Mouse (Mus musculus) heart, postnatal 0 days (tissue): ENCODE results near the gene Trmo. TPM values are rescaled to one million over a fixed set of nuclear protein-coding genes. Genes with fewer than 3 reads are reported as not detected.
A peak's percentile ranks its signal among the peaks of the same experiment; 100 is the strongest.

ENCODE experiments used
- ATAC-seq: fragments of 200-750 bp; cut with Nextera tagmentation; 2 replicates; pipeline ENCODE4 v1.8.0; 2017; ENCODE audit warnings: low read depth, moderate number of reproducible peaks, moderate library complexity; ENCODE audit not compliant: insufficient read depth
- DNase-seq: peaks from one replicate; pipeline ENCODE4 v3.0.0-alpha.2; 2016; ENCODE audit warnings: low spot score
- H3K27ac ChIP-seq: fragments of 300-500 bp; sonication (generic); 2 replicates; pipeline ENCODE4 v1.5.1; 2014; ENCODE audit warnings: low read depth, mild to moderate bottlenecking
- H3K27me3 ChIP-seq: fragments of 300-500 bp; sonication (generic); 2 replicates; pipeline ENCODE4 v1.6.1; 2014; ENCODE audit warnings: low read length, mixed read lengths; ENCODE audit not compliant: control insufficient read depth, insufficient read depth
- H3K36me3 ChIP-seq: fragments of 300-500 bp; sonication (generic); replicated peaks from 2 replicates; pipeline ENCODE4 v1.6.1; 2014; ENCODE audit warnings: low read length, mixed read lengths; ENCODE audit not compliant: control insufficient read depth, insufficient read depth
- H3K4me1 ChIP-seq: fragments of 300-500 bp; sonication (generic); 2 replicates; pipeline ENCODE4 v1.6.1; 2014; ENCODE audit warnings: antibody characterized with exemption; ENCODE audit not compliant: control insufficient read depth, insufficient read depth
- H3K4me2 ChIP-seq: fragments of 300-500 bp; sonication (generic); 2 replicates; pipeline ENCODE4 v1.6.1; 2014; ENCODE audit warnings: low read depth, mild to moderate bottlenecking, low read length, moderate library complexity
- H3K4me3 ChIP-seq: fragments of 300-500 bp; sonication (generic); 2 replicates; pipeline ENCODE4 v1.5.1; 2014; ENCODE audit warnings: low read depth, low read length
- H3K9ac ChIP-seq: fragments of 300-500 bp; sonication (generic); replicated peaks from 2 replicates; pipeline ENCODE4 v1.6.1; 2014; ENCODE audit warnings: low read depth, low read length, mixed read lengths
- H3K9me3 ChIP-seq: fragments of 300-500 bp; sonication (generic); replicated peaks from 2 replicates; pipeline ENCODE4 v1.6.1; 2016; ENCODE audit warnings: low read length; ENCODE audit not compliant: control insufficient read depth
- CTCF ChIP-seq: IDR thresholded peaks from 2 replicates; pipeline ENCODE4 v1.5.1; 2016; ENCODE audit warnings: antibody characterized with exemption, control low read depth, low read depth
- EP300 ChIP-seq: IDR thresholded peaks from 2 replicates; pipeline ENCODE4 v1.6.1; 2016; ENCODE audit warnings: antibody characterized with exemption, low read depth
- WGBS: fragments of 180-500 bp; shearing (Covaris S2); extraction: QIAGEN DNeasy Blood & Tissue Kit; methylation state at CpG from one replicate; pipeline ENCODE4 v1.1.7; 2014; 5-methylcytosine and 5-hydroxymethylcytosine counted together
- polyA plus RNA-seq: library from polyadenylated mRNA; unstranded; fragments of >200 nt; fragmentation: Nextera tagmentation; extraction: Ambion mirVana; gene quantifications from 2 replicates; pipeline ENCODE4 v1.2.1, GENCODE M21; 2015
- total RNA-seq: library from RNA; depleted of rRNA; stranded (reverse); fragments of >200 nt; gene quantifications from 2 replicates; pipeline ENCODE4 v1.2.3, GENCODE M21; 2014; ENCODE audit warnings: low replicate concordance

Trmo gene
- total and polyA plus RNA-seq, 2 experiments from 2014 or later: 6.5 to 12.1 TPM

GRCm38 (mm10) chr4:46404042-46404795 is 15.0 kb upstream of the Trmo start:
- Histone ChIP-seq H3K9me3 (no peaks in the 10 kb centered on the region), H3K4me3 (no peak overlapping the region), H3K4me1 (no peaks in the 10 kb centered on the region), H3K27me3 (no peaks in the 10 kb centered on the region), H3K36me3 (no peaks in the 10 kb centered on the region), H3K9ac (no peak overlapping the region), H3K4me2 (no peak overlapping the region; the same call in 1 of the 2 replicates), H3K27ac (no peak overlapping the region)
- ATAC-seq (no peak), DNase-seq (no peak)
- TF ChIP-seq CTCF (no peak), EP300 (no peak)
- 62% methylated on average over 6 of the region's 6 CpGs for WGBS

GRCm38 (mm10) chr4:46398839-46399238 is 9.6 kb upstream of the Trmo start:
- Histone ChIP-seq H3K9me3 (no peaks in the 10 kb centered on the region), H3K4me1 (no peaks in the 10 kb centered on the region), H3K9ac (no peak overlapping the region), H3K36me3 (no peaks in the 10 kb centered on the region), H3K4me3 (no peak overlapping the region), H3K27ac (no peak overlapping the region), H3K4me2 (no peak overlapping the region), H3K27me3 (0 out of 2 replicates have a peak, but pooled peaks cover 4% of the 10 kb centered on the region)
- TF ChIP-seq CTCF: no peak
- TF ChIP-seq EP300: no peak
- 65% methylated on average over 4 of the region's 4 CpGs for WGBS
- ATAC-seq (no peak), DNase-seq (no peak)

GRCm38 (mm10) chr4:46395736-46396135 is 6.5 kb upstream of the Trmo start:
- Histone ChIP-seq H3K27ac (no peak overlapping the region), H3K4me3 (no peak overlapping the region), H3K9ac (no peak overlapping the region), H3K36me3 (no peaks in the 10 kb centered on the region), H3K27me3 (0 out of 2 replicates have a peak, but pooled peaks cover 4% of the 10 kb centered on the region), H3K4me1 (no peaks in the 10 kb centered on the region), H3K9me3 (no peaks in the 10 kb centered on the region), H3K4me2 (no peak overlapping the region)
- 30% methylated on average over 5 of the region's 5 CpGs for WGBS
- ATAC-seq (no peak), DNase-seq (no peak)
- TF ChIP-seq EP300 (no peak), CTCF (no peak)

- no peak overlapping the region for H3K27ac ChIP-seq
- H3K4me2 ChIP-seq: no peak overlapping the region
- no peak for TF ChIP-seq EP300
- TF ChIP-seq CTCF: no peak
- WGBS: 70% methylated on average over 2 of the region's 2 CpGs
- 0 out of 2 replicates have a peak, but pooled peaks cover 4% of the 10 kb centered on the region for H3K27me3 ChIP-seq
- no peak overlapping the region for H3K9ac ChIP-seq
- 0 out of 2 replicates have a peak, but pooled peaks cover 4% of the 10 kb centered on the region for H3K4me1 ChIP-seq
- H3K9me3 ChIP-seq: no peaks in the 10 kb centered on the region
- H3K4me3 ChIP-seq: no peak overlapping the region
- ATAC-seq (no peak), DNase-seq (no peak)
- no peaks in the 10 kb centered on the region for H3K36me3 ChIP-seq
Measured at GRCm38 (mm10) chr4:46394388-46394787, 5.2 kb upstream of the Trmo start.

GRCm38 (mm10) chr4:46390390-46390970 is 1.2 kb upstream of the Trmo start:
- WGBS: 23% methylated on average over 9 of the region's 9 CpGs
- DNase-seq (peak; percentile 78), ATAC-seq (no peak)
- no peak for TF ChIP-seq EP300
- peak; percentile 78 for TF ChIP-seq CTCF
- no peak overlapping the region for H3K9ac ChIP-seq
- peak overlapping the region; percentile 68 for H3K4me2 ChIP-seq
- H3K36me3 ChIP-seq: peaks cover 11% of the 10 kb centered on the region
- H3K27ac ChIP-seq: no peak overlapping the region; the same call in 1 of the 2 replicates
- H3K27me3 ChIP-seq: no peaks in the 10 kb centered on the region
- no peaks in the 10 kb centered on the region for H3K9me3 ChIP-seq
- peak overlapping the region; percentile 72 for H3K4me3 ChIP-seq
- 0 out of 2 replicates have a peak, but pooled peaks cover 4% of the 10 kb centered on the region for H3K4me1 ChIP-seq
